Mouse (Mus musculus) megakaryocyte, embryonic 14.5 days (primary cell): ENCODE measurements around the gene Rbck1.

Experiments
- FLI1 ChIP-seq: IDR thresholded peaks from 2 replicates; pipeline ENCODE4 v1.6.1; 2012; ENCODE audit warnings: low read length, inconsistent platforms, mixed read lengths
- GATA1 ChIP-seq: IDR thresholded peaks from 3 replicates; pipeline ENCODE4 v1.6.1; 2012; ENCODE audit warnings: mixed read lengths, low read length, inconsistent platforms, borderline replicate concordance

DNA sequence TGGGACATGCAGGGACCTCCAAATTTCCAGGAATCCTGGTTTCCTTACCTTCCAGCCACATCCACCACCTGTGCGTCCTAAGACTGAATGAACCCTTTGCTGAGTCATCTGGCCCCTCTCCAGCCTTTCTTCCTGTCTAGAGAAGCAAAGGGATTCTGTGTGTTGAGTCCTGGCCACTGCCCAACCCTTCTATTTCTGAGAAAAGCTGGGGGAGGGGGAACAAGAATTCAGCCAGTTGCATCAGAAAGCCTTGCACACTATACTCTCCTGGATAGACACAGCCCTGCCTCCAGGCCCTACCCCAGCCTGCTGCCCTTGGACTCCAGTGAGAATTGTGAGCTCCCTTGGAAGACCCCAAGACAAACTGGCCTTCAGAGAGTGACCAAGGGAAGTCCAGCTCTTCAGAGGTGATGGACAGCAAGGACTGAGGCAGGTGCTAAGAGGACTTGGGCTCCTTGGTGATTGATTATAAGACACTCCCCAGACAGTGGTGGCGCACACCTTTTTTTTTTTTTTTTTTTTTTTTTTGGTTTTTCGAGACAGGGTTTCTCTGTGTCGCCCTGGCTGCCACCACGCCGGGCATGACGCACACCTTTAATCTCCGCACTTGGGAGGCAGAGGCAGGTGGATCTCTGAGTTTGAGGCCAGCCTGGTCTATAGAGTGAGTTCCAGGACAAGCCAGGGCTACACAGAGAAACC lies 17.5 kb upstream of the Rbck1 start:
- TF ChIP-seq GATA1 (no peak), FLI1 (no peak)
